Mouse (Mus musculus) lung, postnatal 0 days (tissue): ENCODE measurements around the gene Gabbr2. TPM values are rescaled to one million over a fixed set of nuclear protein-coding genes. Genes with fewer than 3 reads are reported as not detected.

Source experiments
- ATAC-seq: fragments of 200-750 bp; cut with Nextera tagmentation; 2 replicates; pipeline ENCODE4 v1.8.0; 2017; ENCODE audit warnings: moderate library complexity
- DNase-seq: peaks from one replicate; pipeline ENCODE4 v3.0.0-alpha.2; 2016; ENCODE audit warnings: low spot score
- H3K27ac ChIP-seq: fragments of 300-500 bp; sonication (generic); 2 replicates; pipeline ENCODE4 v1.5.1; 2014; ENCODE audit warnings: antibody characterized with exemption, mild to moderate bottlenecking, low read length, mixed read lengths
- H3K27me3 ChIP-seq: fragments of 300-500 bp; sonication (generic); replicated peaks from 2 replicates; pipeline ENCODE4 v1.6.1; 2014; ENCODE audit warnings: low read length, mixed read lengths; ENCODE audit not compliant: insufficient read depth
- H3K36me3 ChIP-seq: fragments of 300-500 bp; sonication (generic); 2 replicates; pipeline ENCODE4 v1.6.1; 2014; ENCODE audit warnings: low read length, mixed read lengths; ENCODE audit not compliant: insufficient read depth
- H3K4me1 ChIP-seq: fragments of 300-500 bp; sonication (generic); 2 replicates; pipeline ENCODE4 v1.6.1; 2014; ENCODE audit warnings: antibody characterized with exemption, low read depth, low read length, mixed read lengths; ENCODE audit not compliant: insufficient read depth
- H3K4me2 ChIP-seq: fragments of 300-500 bp; sonication (generic); replicated peaks from 2 replicates; pipeline ENCODE4 v1.6.1; 2014; ENCODE audit warnings: low read depth, mild to moderate bottlenecking, low read length, moderate library complexity, mixed read lengths
- H3K4me3 ChIP-seq: fragments of 300-500 bp; sonication (generic); 2 replicates; pipeline ENCODE4 v1.5.1; 2014; ENCODE audit warnings: low read depth, low read length
- H3K9ac ChIP-seq: fragments of 300-500 bp; sonication (generic); replicated peaks from 2 replicates; pipeline ENCODE4 v1.6.1; 2014; ENCODE audit warnings: low read depth, mild to moderate bottlenecking
- H3K9me3 ChIP-seq: fragments of 300-500 bp; sonication (generic); 2 replicates; pipeline ENCODE4 v1.6.1; 2016; ENCODE audit warnings: low read length, mixed read lengths
- CTCF ChIP-seq: IDR thresholded peaks from 2 replicates; pipeline ENCODE4 v1.5.1; 2016; ENCODE audit warnings: antibody characterized with exemption, mild to moderate bottlenecking
- EP300 ChIP-seq: IDR thresholded peaks from 2 replicates; pipeline ENCODE4 v1.6.1; 2016; ENCODE audit warnings: antibody characterized with exemption, mild to moderate bottlenecking, control low read depth
- WGBS: fragments of 180-500 bp; shearing (Covaris S2); extraction: QIAGEN DNeasy Blood & Tissue Kit; methylation state at CpG from one replicate; pipeline ENCODE4 v1.1.7; 2014; 5-methylcytosine and 5-hydroxymethylcytosine counted together
- polyA plus RNA-seq: library from polyadenylated mRNA; unstranded; fragments of >200 nt; fragmentation: Nextera tagmentation; extraction: Ambion mirVana; gene quantifications from 2 replicates; pipeline ENCODE4 v1.2.1, GENCODE M21; 2015

The Gabbr2 gene
- polyA plus RNA-seq, 1 experiment from 2014 or later, result not detected

- Histone ChIP-seq H3K9me3 (no peaks in the 10 kb centered on the region), H3K4me1 (no peaks in the 10 kb centered on the region), H3K36me3 (no peaks in the 10 kb centered on the region), H3K4me3 (no peak overlapping the region), H3K4me2 (no peak overlapping the region), H3K27me3 (no peaks in the 10 kb centered on the region), H3K9ac (no peak overlapping the region), H3K27ac (no peak overlapping the region)
- TF ChIP-seq EP300 (no peak), CTCF (no peak)
- WGBS, result 80% methylated on average over 18 of the region's 18 CpGs
- DNase-seq, result no peak
- no peak for ATAC-seq
Observed at GRCm38 (mm10) chr4:46897634-46898399, 93.9 kb downstream of the Gabbr2 start.

- no peaks in the 10 kb centered on the region for H3K27me3 ChIP-seq
- TF ChIP-seq CTCF (no peak), EP300 (no peak)
- no peak for ATAC-seq
- no peak overlapping the region for H3K27ac ChIP-seq
- no peak overlapping the region for H3K4me3 ChIP-seq
- no peaks in the 10 kb centered on the region for H3K4me1 ChIP-seq
- DNase-seq, result no peak
- no peak overlapping the region for H3K4me2 ChIP-seq
- H3K9ac ChIP-seq, result no peak overlapping the region
- WGBS, result 45% methylated on average over 9 of the region's 9 CpGs
- H3K9me3 ChIP-seq, result no peaks in the 10 kb centered on the region
- H3K36me3 ChIP-seq, result no peaks in the 10 kb centered on the region
Observed at GRCm38 (mm10) chr4:46894144-46894543, 97.5 kb downstream of the Gabbr2 start.

- DNase-seq, result no peak
- Histone ChIP-seq H3K9me3 (no peaks in the 10 kb centered on the region), H3K4me3 (no peak overlapping the region), H3K9ac (no peak overlapping the region), H3K36me3 (no peaks in the 10 kb centered on the region), H3K4me1 (no peaks in the 10 kb centered on the region), H3K4me2 (no peak overlapping the region), H3K27me3 (no peaks in the 10 kb centered on the region), H3K27ac (no peak overlapping the region)
- WGBS, result 75% methylated on average over 10 of the region's 10 CpGs
- no peak for ATAC-seq
- TF ChIP-seq EP300, result no peak
- TF ChIP-seq CTCF, result no peak
Observed at GRCm38 (mm10) chr4:46889175-46889574, 102.5 kb downstream of the Gabbr2 start.

GRCm38 (mm10) chr4:46885627-46886383, 105.9 kb downstream of the Gabbr2 start:
- 83% methylated on average over 20 of the region's 20 CpGs for WGBS
- Histone ChIP-seq H3K27ac (no peak overlapping the region), H3K4me2 (no peak overlapping the region), H3K9me3 (no peaks in the 10 kb centered on the region), H3K4me3 (no peak overlapping the region), H3K36me3 (no peaks in the 10 kb centered on the region), H3K9ac (no peak overlapping the region), H3K4me1 (no peaks in the 10 kb centered on the region), H3K27me3 (no peaks in the 10 kb centered on the region)
- DNase-seq, result peak; percentile 41
- peak; percentile 33 for ATAC-seq
- TF ChIP-seq EP300 (no peak), CTCF (no peak)

GRCm38 (mm10) chr4:46884132-46884531, 107.5 kb downstream of the Gabbr2 start:
- ATAC-seq, result no peak
- no peaks in the 10 kb centered on the region for H3K9me3 ChIP-seq
- H3K4me1 ChIP-seq, result no peaks in the 10 kb centered on the region
- DNase-seq, result no peak
- H3K27me3 ChIP-seq, result no peaks in the 10 kb centered on the region
- no peak overlapping the region for H3K4me3 ChIP-seq
- H3K36me3 ChIP-seq, result no peaks in the 10 kb centered on the region
- no peak overlapping the region for H3K27ac ChIP-seq
- H3K9ac ChIP-seq, result no peak overlapping the region
- H3K4me2 ChIP-seq, result no peak overlapping the region
- WGBS, result 63% methylated on average over 7 of the region's 7 CpGs
- no peak for TF ChIP-seq EP300
- no peak for TF ChIP-seq CTCF

- Histone ChIP-seq H3K4me2 (no peak overlapping the region), H3K27ac (no peak overlapping the region), H3K4me1 (no peaks in the 10 kb centered on the region), H3K4me3 (no peak overlapping the region), H3K27me3 (no peaks in the 10 kb centered on the region), H3K9ac (no peak overlapping the region), H3K9me3 (no peaks in the 10 kb centered on the region), H3K36me3 (no peaks in the 10 kb centered on the region)
- DNase-seq, result no peak
- TF ChIP-seq EP300 (no peak), CTCF (no peak)
- no peak for ATAC-seq
- WGBS, result 57% methylated on average over 9 of the region's 9 CpGs
Observed at GRCm38 (mm10) chr4:46883546-46883945, 108.1 kb downstream of the Gabbr2 start.
